Comparison of ENCODE assay signal across 10 mouse cellular contexts in the genomic region with DNA sequence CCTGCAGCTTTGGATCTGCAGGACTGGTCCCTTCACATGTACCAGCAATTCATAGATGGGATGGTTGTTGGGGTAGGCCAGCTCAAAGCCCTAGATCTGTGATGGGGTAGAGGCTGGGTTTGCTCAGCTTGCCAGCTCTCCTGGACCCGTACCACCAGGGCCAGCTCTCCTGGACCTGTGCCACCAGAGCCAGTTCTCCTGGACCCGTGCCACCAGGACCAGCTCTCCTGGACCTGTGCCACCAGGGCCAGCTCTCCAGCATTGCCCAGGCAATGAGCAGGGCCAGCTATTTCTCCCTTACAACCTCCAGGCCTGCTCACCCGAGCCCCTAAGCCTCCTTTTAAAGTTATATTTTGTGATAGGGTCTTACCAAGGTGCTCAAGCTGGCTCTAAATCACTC.
DNase-seq lines count a peak whose midpoint lies in the region; ATAC-seq and TF ChIP-seq lines count a peak whose summit lies in the region.
"Had no signal": no experiment of that assay in that cellular context is flagged by ENCODE, and none has a peak within 500 bp of the region (broad histone marks: within the 10 kb centered on the region; RNA-seq: fewer than 3 reads in every experiment).

No protein-coding gene starts in this region.

- ATAC-seq in kidney, embryonic 16.5 days (ENCODE audit: low FRiP score, low TSS enrichment): no peak
- ATAC-seq: forebrain, embryonic 14.5 days had no signal

- no peak overlapping the region for H3K4me2 ChIP-seq in kidney, embryonic 16.5 days (replicated peaks; ENCODE audit: low read depth, low read length)
- H3K4me2 ChIP-seq: liver, embryonic 13.5 days had no signal

- intact Hi-C loops in left cerebral cortex, postnatal 14 days (cut with DNase I): loop anchor here (2.0 kb wide), 1 partner anchor 563 kb away; no protein-coding TSS in a partner anchor

- TF ChIP-seq POLR2A in kidney, adult 2 months (IDR thresholded peaks at IDR 0.05; ENCODE audit: low read depth, low read length): no peak

- no peak for TF ChIP-seq CTCF in kidney, adult 2 months (conservative IDR thresholded peaks at IDR 0.05; ENCODE audit: insufficient read depth, insufficient read length, low read depth, low read length)

- H3K27me3 ChIP-seq in kidney, adult 2 months (replicated peaks; ENCODE audit: control insufficient read depth, insufficient read depth, low read length): no peaks in the 10 kb centered on the region
- H3K27me3 ChIP-seq in kidney, embryonic 16.5 days (ENCODE audit: insufficient read depth, low read length): peaks cover 8% of the 10 kb centered on the region; the same call in 1 of the 2 replicates
- H3K27me3 ChIP-seq: liver, embryonic 13.5 days had no signal

- H3K9ac ChIP-seq in kidney, embryonic 16.5 days (replicated peaks; ENCODE audit: low read length): no peak overlapping the region
- H3K9ac ChIP-seq: liver, embryonic 13.5 days had no signal

- no peak overlapping the region for H3K27ac ChIP-seq in kidney, adult 2 months (ENCODE audit: insufficient read depth, low read depth, low read length)
- H3K27ac ChIP-seq in kidney, embryonic 16.5 days (ENCODE audit: low read length): no peak overlapping the region
- H3K27ac ChIP-seq: liver, embryonic 13.5 days had no signal

- peak; percentile 57 for DNase-seq in kidney, adult 2 months
- DNase-seq in cerebellum, adult 11 months: peak; percentile 35
- peak; percentile 95 to 96 for DNase-seq in cerebellum, postnatal 10 days
- DNase-seq in left cerebral cortex, postnatal 14 days (ENCODE audit: low spot score in 2 of 2): peak; percentile 21 to 54
- no peak for DNase-seq in embryo, embryonic 10.5 days (ENCODE audit: low spot score)
- no peak for DNase-seq in thymus, postnatal 10 days (ENCODE audit: low spot score in 2 of 2)
- DNase-seq: liver, embryonic 13.5 days had no signal

- H3K9me3 ChIP-seq in kidney, embryonic 16.5 days (ENCODE audit: low read length): peaks cover 2% of the 10 kb centered on the region; the same call in 1 of the 2 replicates
- H3K9me3 ChIP-seq: liver, embryonic 13.5 days had no signal

- no peak overlapping the region for H3K4me3 ChIP-seq in kidney, adult 2 months (ENCODE audit: insufficient read depth, low read depth, low read length)
- no peak overlapping the region for H3K4me3 ChIP-seq in kidney, embryonic 16.5 days (ENCODE audit: low read length)
- H3K4me3 ChIP-seq: liver, embryonic 13.5 days; myocyte had no signal

- no peaks in the 10 kb centered on the region for H3K36me3 ChIP-seq in kidney, adult 2 months (ENCODE audit: control insufficient read depth, insufficient read depth, low read length)
- H3K36me3 ChIP-seq in kidney, embryonic 16.5 days (ENCODE audit: insufficient read depth, low read length): no peaks in the 10 kb centered on the region
- H3K36me3 ChIP-seq: liver, embryonic 13.5 days had no signal

- no peaks in the 10 kb centered on the region for H3K4me1 ChIP-seq in kidney, adult 2 months (ENCODE audit: control insufficient read depth, insufficient read depth, low read length)
- H3K4me1 ChIP-seq in kidney, embryonic 16.5 days (ENCODE audit: insufficient read depth, low read length): no peaks in the 10 kb centered on the region
- H3K4me1 ChIP-seq: liver, embryonic 13.5 days had no signal

- WGBS in kidney, adult 2 months: 48% methylated on average over 3 of the region's 3 CpGs
- WGBS in kidney, embryonic 16.5 days: 84% methylated on average over 3 of the region's 3 CpGs

Comparison
In these comparisons a context has a peak if more than half of its experiments do, and no peak if none do; other contexts are left out.
1. DNase-seq: peak in kidney, adult 2 months (single experiment), cerebellum, adult 11 months (single experiment), cerebellum, postnatal 10 days (2 of 2) and left cerebral cortex, postnatal 14 days (2 of 2); none in embryo, embryonic 10.5 days (single experiment) and thymus, postnatal 10 days (0 of 2).